Mouse (Mus musculus): Measurements from ENCODE around the gene Natd1. TPM values are rescaled to one million over a fixed set of nuclear protein-coding genes. Genes with fewer than 3 reads are reported as not detected.

Natd1 gene
- 7.1 TPM for polyA plus RNA-seq (2014; fragmentation: Illumina TruSeq; extraction: RNeasy Lipid Tissue Mini Kit (QIAGEN cat#74804); ENCODE audit: insufficient read depth, low read depth, low replicate concordance)

DNA sequence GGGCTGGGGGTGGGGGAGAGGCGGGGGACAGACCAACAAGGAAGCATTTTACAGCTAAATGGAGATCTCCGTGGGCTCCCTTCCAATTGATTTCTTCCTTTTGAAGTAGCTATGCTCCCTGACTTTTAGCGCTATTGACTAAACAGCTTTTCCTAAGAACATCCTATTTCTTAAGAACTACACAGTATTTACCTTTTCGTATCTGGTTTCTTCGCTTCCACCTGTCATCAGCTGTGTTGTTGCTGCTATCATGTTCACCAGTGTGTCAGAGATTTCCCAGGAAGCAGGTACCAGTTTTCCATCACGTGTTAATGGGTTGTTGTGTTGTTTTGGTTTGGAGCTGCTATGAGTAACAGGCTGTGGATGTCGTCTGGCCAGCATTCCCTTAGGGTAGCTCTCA lies at the start of gene Natd1:
Natd1 (minus strand) TSS at position 260 of the 400 bp plus-strand sequence.

DNA sequence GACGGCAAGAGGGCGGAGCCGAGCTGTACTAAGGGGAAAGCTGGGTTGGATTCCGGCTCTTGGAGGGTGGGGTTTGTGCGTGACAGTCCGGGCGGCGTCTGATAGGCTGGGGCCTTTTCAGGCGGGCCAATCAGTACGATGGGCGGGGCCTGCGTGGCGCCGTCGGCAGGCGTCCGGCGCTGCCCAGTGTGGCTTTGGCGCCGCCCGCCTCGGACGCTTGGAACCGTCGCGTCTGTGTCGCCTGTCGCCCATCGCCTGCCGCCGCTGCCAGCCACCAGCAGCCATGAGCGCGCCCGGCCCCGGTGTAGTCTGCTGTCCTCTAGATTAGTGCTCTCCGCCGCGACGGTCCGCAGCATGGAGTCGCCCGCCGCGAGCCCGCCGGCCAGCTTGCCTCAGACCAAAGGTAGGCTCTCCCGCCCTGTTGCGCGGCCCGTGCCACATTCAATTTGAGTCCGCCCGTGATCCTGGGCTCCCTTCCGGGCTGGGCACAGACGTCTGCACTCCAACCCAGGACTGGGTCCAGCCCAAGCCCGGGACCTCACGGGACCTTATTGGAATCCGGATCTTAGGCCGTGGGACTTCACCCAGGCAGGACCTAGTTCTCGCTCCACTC lies 17.4 kb upstream of the Natd1 start, which contains the start of gene Map2k3:
Map2k3 (plus strand) TSS at position 165 of the 613 bp plus-strand sequence.

DNA sequence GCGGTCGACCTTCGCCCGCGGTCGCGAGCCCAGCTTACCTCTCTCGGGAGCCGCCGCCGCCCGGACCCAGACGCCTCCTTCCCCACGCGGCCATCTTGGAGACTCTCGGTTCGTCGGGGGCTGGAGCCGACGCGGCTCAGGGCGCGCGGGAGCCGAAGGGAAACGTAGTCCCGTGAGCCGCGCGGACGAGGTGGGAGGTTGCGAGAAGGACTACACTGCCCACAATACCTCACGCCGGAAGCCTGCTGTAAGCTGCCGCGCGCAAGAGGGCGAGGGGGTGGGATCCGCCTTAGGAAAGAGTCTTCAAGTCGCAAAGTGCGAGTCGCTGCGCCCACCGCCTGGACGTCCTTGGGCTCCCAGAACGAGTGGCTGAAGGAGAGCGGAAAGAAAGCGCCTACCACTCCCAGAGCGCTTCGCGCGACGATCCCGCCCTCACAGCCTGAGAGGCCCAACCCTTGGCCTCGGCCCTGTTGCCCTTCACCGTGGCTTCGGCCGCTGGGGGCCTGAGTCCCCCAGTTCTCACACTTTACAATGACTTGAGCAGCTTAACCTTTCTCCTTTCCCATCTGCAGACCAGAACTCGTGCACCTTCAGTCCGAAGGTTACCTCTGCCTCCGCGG lies 35.8 kb downstream of the Natd1 start, which contains the start of gene Tmem11:
Tmem11 (minus strand) TSS at position 598 of the 620 bp plus-strand sequence.

Other genes starting within 250 kb of the Natd1 start
- 11.3 TPM for gene Llgl1, start 215.0 kb downstream of the Natd1 start, polyA plus RNA-seq (2014; fragmentation: Illumina TruSeq; extraction: RNeasy Lipid Tissue Mini Kit (QIAGEN cat#74804); ENCODE audit: insufficient read depth, low read depth, low replicate concordance)
- gene Flii, start 187.5 kb downstream of the Natd1 start, polyA plus RNA-seq (2014; fragmentation: Illumina TruSeq; extraction: RNeasy Lipid Tissue Mini Kit (QIAGEN cat#74804); ENCODE audit: insufficient read depth, low read depth, low replicate concordance), result 80.3 TPM
- gene Mief2, start 186.4 kb downstream of the Natd1 start, polyA plus RNA-seq (2014; fragmentation: Illumina TruSeq; extraction: RNeasy Lipid Tissue Mini Kit (QIAGEN cat#74804); ENCODE audit: insufficient read depth, low read depth, low replicate concordance), result 10.3 TPM
- 3.6 TPM for gene Top3a, start 137.4 kb downstream of the Natd1 start, polyA plus RNA-seq (2014; fragmentation: Illumina TruSeq; extraction: RNeasy Lipid Tissue Mini Kit (QIAGEN cat#74804); ENCODE audit: insufficient read depth, low read depth, low replicate concordance)
- 5.0 TPM for gene Smcr8, start 137.2 kb downstream of the Natd1 start, polyA plus RNA-seq (2014; fragmentation: Illumina TruSeq; extraction: RNeasy Lipid Tissue Mini Kit (QIAGEN cat#74804); ENCODE audit: insufficient read depth, low read depth, low replicate concordance)
- 5.8 TPM for gene Shmt1, start 103.0 kb downstream of the Natd1 start, polyA plus RNA-seq (2014; fragmentation: Illumina TruSeq; extraction: RNeasy Lipid Tissue Mini Kit (QIAGEN cat#74804); ENCODE audit: insufficient read depth, low read depth, low replicate concordance)
- gene Dhrs7b, start 84.1 kb downstream of the Natd1 start, polyA plus RNA-seq (2014; fragmentation: Illumina TruSeq; extraction: RNeasy Lipid Tissue Mini Kit (QIAGEN cat#74804); ENCODE audit: insufficient read depth, low read depth, low replicate concordance), result 23.8 TPM
- gene Tmem11, start 35.5 kb downstream of the Natd1 start, polyA plus RNA-seq (2014; fragmentation: Illumina TruSeq; extraction: RNeasy Lipid Tissue Mini Kit (QIAGEN cat#74804); ENCODE audit: insufficient read depth, low read depth, low replicate concordance), result 30.1 TPM
- 50.3 TPM for gene Map2k3, start 17.3 kb upstream of the Natd1 start, polyA plus RNA-seq (2014; fragmentation: Illumina TruSeq; extraction: RNeasy Lipid Tissue Mini Kit (QIAGEN cat#74804); ENCODE audit: insufficient read depth, low read depth, low replicate concordance)
- gene Kcnj12, start 107.8 kb upstream of the Natd1 start, polyA plus RNA-seq (2014; fragmentation: Illumina TruSeq; extraction: RNeasy Lipid Tissue Mini Kit (QIAGEN cat#74804); ENCODE audit: insufficient read depth, low read depth, low replicate concordance), result 1.0 TPM
- gene Tnfrsf13b, start 212.0 kb upstream of the Natd1 start, polyA plus RNA-seq (2014; fragmentation: Illumina TruSeq; extraction: RNeasy Lipid Tissue Mini Kit (QIAGEN cat#74804); ENCODE audit: insufficient read depth, low read depth, low replicate concordance), result 6.8 TPM